Mouse (Mus musculus): ENCODE data around the gene Cpeb1. TPM values are rescaled to one million over a fixed set of nuclear protein-coding genes. Genes with fewer than 3 reads are reported as not detected.
A peak's percentile ranks its signal among the peaks of the same experiment; 100 is the strongest.

The Cpeb1 gene
- total RNA-seq, 2 experiments from 2014 or later = 8.5 to 11.5 TPM

GRCm38 (mm10) chr7:81379363-81379762 is 75.9 kb downstream of the Cpeb1 start:
- intact Hi-C loops (cut with DNase I; ENCODE audit: low total_unique reads) = no loop called here
- no peak for DNase-seq

DNA sequence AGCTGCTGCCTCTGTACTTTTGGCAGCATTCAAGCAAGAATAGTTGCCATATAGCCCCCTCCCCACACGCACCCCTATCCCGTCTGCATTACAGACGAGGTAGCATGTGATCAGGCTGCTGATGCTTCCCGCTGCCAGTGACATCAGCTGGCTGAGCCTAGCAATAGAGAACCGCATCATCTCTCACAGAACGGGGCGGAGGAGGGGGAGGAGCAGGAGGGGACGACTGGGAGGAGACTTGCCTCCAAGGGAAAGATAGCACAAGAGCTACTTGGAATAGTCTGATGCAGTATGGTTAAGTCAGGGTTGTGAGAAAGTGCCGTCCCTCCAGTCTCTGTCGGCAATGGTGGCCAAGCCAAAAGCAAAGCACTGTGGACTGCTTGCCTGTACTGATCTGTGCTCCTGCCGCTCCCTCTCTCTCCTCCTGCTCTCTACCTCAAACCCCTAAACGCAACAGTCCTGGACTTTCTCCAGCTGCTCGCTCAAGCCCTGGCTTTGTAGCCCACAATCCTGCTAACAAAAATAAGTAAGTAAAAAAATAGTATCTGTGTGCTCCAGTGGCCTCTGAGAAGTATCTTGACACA is 82.8 kb downstream of the Cpeb1 start:
- peak; percentile 49 for DNase-seq

DNA sequence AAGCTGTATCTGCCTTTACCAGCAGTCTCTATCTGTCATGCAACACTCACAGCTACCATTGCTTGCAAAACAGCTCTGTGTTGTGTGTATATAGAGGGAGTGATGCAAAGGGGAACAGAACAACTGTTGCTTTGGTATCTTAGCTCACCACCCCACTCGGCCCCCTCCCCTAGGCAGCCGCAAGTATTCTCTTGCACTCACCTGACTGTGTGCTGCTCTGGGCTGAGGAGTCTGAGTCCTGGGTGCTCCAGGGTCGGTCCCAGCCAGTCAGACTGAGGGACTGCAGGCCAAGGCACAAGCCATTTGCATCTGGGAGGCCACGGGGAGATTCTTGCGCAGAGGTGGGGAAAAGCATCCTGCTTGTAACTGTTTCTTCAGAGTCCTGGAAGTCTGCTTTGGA is 83.5 kb downstream of the Cpeb1 start:
- no peak for DNase-seq

More for the DNA sequence above, 82.8 kb downstream of the Cpeb1 start:
- intact Hi-C loops (cut with DNase I; ENCODE audit: low total_unique reads) = no loop called here

DNA sequence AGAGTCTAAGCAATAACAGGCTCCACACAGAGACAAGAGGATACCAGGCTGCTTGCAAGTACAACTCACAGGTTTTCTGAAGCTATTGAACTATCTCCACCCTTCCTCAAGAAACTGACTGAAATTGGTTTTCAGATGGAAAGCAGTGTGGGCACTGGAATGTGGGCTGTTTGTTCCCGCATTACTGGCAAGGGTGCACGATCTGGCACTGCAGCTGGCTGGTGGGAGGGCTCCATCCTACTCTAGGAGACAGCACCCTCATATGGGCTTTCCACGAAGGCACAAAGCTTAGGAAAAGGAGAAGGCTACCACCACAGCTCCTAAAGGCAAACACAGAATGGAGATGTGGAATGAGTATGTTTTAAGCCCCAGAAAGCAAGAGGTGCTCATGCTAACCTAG is 85.5 kb downstream of the Cpeb1 start:
- intact Hi-C loops (cut with DNase I; ENCODE audit: low total_unique reads) = no loop called here
- no peak for DNase-seq

More for the DNA sequence above, 83.5 kb downstream of the Cpeb1 start:
- intact Hi-C loops (cut with DNase I; ENCODE audit: low total_unique reads) = no loop called here

- no peak for DNase-seq
- intact Hi-C loops (cut with DNase I; ENCODE audit: low total_unique reads) = no loop called here
These were observed 87.3 kb downstream of the Cpeb1 start for GRCm38 (mm10) chr7:81367946-81368345.

DNA sequence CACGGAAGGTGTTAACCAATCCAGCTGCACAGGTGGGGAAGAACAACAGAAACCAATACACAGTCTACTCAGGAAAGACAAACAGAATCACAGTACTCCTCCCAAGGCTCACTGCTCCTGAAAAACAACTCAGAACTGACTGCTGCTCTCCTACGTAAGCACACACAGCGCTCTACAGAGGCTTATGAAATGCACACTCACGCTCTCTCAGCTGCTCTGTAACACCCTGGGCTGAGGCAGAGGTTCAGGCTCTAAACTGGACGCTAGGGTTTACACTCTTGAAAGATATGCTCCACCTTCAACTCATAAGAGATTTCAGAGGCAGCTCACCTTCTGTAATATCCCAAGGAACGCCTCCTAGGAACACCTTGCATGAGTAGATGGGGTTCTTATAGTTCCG is 98.3 kb downstream of the Cpeb1 start:
- no peak for DNase-seq
- intact Hi-C loops (cut with DNase I; ENCODE audit: low total_unique reads) = no loop called here

DNA sequence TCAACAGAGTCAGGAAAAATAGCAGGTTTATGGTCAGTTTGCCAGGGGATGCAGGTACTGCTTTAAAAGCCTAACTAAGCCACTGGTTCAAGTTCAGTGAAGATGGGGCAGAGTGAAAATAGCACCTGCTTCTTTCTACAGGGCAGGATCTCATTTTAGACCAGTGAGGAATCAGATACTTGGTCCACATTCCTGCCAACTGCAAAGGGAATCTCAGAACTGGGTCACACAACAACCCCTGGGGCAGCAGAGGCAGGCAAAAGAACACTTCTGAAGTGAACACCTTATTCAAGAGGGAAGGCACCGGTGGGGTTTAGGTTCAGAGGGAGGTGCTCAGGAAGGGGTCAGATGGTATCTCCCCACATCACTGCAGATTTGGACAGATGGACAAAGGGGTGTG is 98.9 kb downstream of the Cpeb1 start:
- DNase-seq = no peak

DNA sequence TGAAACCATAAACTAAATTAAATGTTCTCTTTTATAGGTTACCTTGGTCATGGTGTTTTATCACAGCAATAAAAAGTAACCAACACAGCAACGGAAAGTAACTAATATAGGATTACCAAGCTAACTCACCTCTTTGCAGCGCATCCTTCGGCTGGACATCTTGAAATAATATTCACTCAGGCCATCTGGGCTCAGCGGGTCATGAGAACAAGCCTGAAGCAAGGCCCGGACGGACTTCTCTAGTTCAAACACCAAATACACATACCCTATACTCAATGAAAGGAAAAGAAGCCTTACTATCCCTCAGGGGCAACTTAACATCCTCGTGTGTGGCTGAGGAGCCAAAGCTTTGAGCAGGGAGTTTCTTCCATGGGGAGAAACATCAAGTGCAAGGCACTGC is 99.5 kb downstream of the Cpeb1 start:
- no peak for DNase-seq
- intact Hi-C loops (cut with DNase I; ENCODE audit: low total_unique reads) = no loop called here

More for the DNA sequence above, 98.9 kb downstream of the Cpeb1 start:
- intact Hi-C loops (cut with DNase I; ENCODE audit: low total_unique reads) = no loop called here

GRCm38 (mm10) chr7:81351826-81352225 is 103.4 kb downstream of the Cpeb1 start:
- intact Hi-C loops (cut with DNase I; ENCODE audit: low total_unique reads) = no loop called here
- DNase-seq = no peak

GRCm38 (mm10) chr7:81348206-81348605 is 107.1 kb downstream of the Cpeb1 start:
- intact Hi-C loops (cut with DNase I; ENCODE audit: low total_unique reads) = no loop called here
- no peak for DNase-seq

DNA sequence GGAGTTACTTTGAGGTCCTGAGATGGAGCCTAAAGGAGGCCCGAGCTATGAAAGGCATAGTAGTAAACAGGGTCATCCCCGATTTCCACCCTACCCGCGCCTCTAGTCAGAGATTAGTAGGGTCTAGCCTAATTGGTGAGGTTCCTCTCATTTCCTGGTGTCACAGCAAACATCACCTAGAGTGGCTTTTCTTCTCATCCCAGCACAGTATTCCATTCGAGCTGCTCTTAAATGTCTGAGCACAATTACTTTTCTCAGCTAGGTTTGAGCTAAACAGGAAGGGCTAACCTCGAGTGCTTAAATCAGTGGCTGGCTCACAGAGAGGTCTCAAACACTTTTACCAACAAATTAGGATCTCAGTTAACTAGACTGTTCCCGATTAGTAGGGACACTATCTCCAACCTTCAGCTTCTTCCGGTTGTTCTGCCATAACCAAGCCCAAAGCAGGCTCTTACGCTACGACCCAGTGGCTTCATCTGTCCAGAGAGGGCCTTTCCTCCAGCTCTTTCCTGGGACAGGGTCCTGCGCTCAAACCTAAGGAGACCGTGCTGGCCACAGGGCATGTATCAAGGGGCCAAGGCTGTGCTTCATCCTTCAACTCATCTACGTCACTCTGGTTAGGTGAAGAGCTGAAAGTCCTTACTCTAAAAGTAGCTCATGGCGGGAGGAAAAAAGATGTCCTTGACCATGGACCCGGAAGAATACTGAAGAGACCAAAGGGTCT is 109.7 kb downstream of the Cpeb1 start:
- intact Hi-C loops (cut with DNase I; ENCODE audit: low total_unique reads) = no loop called here
- no peak for DNase-seq

GRCm38 (mm10) chr7:81344544-81345446 is 110.5 kb downstream of the Cpeb1 start, which contains the start of gene Rps17:
Gene Rps17, minus strand, starts transcription at chr7:81345254.
- intact Hi-C loops (cut with DNase I; ENCODE audit: low total_unique reads) = no loop called here

GRCm38 (mm10) chr7:81343831-81344230 is 111.4 kb downstream of the Cpeb1 start:
- intact Hi-C loops (cut with DNase I; ENCODE audit: low total_unique reads) = no loop called here

More at GRCm38 (mm10) chr7:81344544-81345446, 110.5 kb downstream of the Cpeb1 start, which contains the start of gene Rps17:
- peak; percentile 94 for DNase-seq

GRCm38 (mm10) chr7:81343316-81343715 is 111.9 kb downstream of the Cpeb1 start:
- intact Hi-C loops (cut with DNase I; ENCODE audit: low total_unique reads) = no loop called here
- DNase-seq = no peak

More at GRCm38 (mm10) chr7:81343831-81344230, 111.4 kb downstream of the Cpeb1 start:
- no peak for DNase-seq

DNA sequence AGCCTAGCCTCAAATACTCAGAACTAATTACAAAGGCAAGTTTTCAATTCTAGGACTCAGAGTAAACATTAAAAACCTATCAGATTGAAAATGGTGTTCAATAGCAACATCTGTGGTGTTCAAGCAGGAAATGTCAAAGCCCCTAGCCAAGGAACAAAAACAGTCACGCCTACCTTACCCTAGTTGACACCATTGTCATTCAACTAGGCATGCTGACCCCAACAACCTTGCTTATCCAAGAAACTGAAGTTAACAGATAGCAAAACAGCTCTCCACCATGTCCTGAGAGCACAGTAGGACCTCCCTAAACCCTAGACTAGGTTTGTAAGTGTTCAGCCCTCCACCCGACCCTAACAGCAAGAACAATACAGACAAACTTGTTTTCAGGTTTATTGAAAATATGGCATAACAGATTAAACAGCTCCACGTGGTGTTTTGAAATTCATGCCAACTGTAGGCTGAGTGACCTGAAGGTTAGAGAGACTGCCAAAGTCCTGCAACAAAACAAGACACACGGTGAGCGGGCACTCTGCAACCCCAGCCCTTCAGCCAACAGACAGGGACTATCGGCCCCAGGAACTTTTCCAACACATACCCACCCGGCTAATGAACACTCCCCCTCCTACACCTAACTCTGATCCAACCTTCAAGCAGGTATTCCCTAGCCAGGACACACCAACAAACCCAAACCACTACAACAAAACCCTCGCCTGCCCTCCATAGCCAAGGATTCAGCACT is 112.7 kb downstream of the Cpeb1 start:
- no peak for DNase-seq
- intact Hi-C loops (cut with DNase I; ENCODE audit: low total_unique reads) = no loop called here

- intact Hi-C loops (cut with DNase I; ENCODE audit: low total_unique reads) = no loop called here
- no peak for DNase-seq
These were observed 113.7 kb downstream of the Cpeb1 start for GRCm38 (mm10) chr7:81341563-81341962.

DNA sequence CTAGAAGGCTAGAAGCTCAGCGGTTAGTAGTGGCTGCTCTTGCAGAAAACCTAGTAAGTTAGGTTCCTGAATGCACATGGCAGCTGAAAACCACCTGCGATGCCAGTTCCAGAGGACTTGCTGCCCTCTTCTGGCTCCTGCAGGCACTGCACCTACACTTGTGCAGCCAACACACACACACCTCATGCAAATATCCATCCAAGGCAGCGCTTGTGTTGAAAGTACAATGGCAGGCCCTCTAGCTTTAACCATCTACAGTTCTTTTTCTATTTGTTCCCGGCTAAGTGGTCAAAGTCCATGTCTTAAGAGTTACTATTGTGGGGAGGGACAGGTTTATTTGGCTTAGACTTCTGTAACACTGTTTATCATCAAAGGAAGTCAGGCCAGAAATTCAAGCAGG is 115.5 kb downstream of the Cpeb1 start:
- DNase-seq = peak; percentile 42
- intact Hi-C loops (cut with DNase I; ENCODE audit: low total_unique reads) = loop anchor here (5.0 to 10.0 kb wide), 2 partner anchors 132 to 455 kb away; no protein-coding TSS in a partner anchor

GRCm38 (mm10) chr7:81338522-81338873 is 116.8 kb downstream of the Cpeb1 start:
- DNase-seq = no peak
- intact Hi-C loops (cut with DNase I; ENCODE audit: low total_unique reads) = loop anchor here (5.0 to 10.0 kb wide), 2 partner anchors 131 to 454 kb away; no protein-coding TSS in a partner anchor

DNA sequence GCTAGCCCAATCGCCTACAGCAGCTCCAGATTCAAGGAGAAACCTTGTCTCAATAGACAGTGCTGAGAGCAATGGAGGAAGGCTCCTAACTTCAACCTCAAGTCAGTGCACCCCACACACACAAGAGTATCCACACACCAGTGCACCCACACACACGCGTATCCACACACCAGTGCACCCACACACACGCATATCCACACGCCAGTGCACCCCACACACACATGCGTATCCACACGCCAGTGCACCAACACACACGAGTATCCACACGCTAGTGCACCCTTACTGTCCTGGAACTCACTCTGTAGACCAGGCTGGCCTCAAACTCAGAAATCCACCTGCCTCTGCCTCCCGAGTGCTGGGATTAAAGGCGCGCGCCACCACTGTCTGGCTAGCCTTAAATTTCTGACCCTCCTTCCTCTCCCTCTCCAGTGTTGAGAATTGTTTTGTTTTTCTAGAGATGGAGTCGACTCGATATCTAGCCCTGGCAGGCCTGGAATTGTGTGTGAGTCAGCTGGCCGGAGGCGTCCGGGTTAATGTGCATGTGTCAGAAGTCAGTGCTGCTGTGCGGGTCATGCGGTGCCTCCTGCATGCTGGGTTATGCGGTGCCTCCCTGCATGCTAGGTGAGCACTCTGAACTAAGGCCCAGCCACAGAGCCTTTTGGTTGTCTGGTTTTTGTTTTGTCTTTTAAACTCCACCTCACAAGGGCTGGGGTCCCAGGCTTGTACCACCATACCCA is 117.3 kb downstream of the Cpeb1 start:
- no peak for DNase-seq
- intact Hi-C loops (cut with DNase I; ENCODE audit: low total_unique reads) = loop anchor here (5.0 to 10.0 kb wide), 2 partner anchors 131 to 453 kb away; no protein-coding TSS in a partner anchor
